Mouse (Mus musculus): ENCODE measurements around the gene Nlrp10.

GRCm38 (mm10) chr7:108928280-108929188 lies 1.4 kb downstream of the Nlrp10 start:
- no peak for TF ChIP-seq MAX (IDR thresholded peaks at IDR 0.05)
- no peak for TF ChIP-seq MYOG (IDR thresholded peaks at IDR 0.05; ENCODE audit: control insufficient read depth, extremely low read depth, insufficient read length)
- TF ChIP-seq CTCF (IDR thresholded peaks at IDR 0.05; ENCODE audit: control insufficient read depth, insufficient read depth, insufficient read length): no peak
- TF ChIP-seq CEBPB (IDR thresholded peaks at IDR 0.05; ENCODE audit: low read depth): no peak
- TF ChIP-seq USF1 (IDR thresholded peaks at IDR 0.05; ENCODE audit: low read depth): no peak
